Mouse (Mus musculus): ENCODE measurements around the gene Lrrc47. TPM values are rescaled to one million over a fixed set of nuclear protein-coding genes. Genes with fewer than 3 reads are reported as not detected.

Lrrc47 gene
- total and polyA plus RNA-seq, 2 experiments from 2014 or later = 22.6 to 24.9 TPM

DNA sequence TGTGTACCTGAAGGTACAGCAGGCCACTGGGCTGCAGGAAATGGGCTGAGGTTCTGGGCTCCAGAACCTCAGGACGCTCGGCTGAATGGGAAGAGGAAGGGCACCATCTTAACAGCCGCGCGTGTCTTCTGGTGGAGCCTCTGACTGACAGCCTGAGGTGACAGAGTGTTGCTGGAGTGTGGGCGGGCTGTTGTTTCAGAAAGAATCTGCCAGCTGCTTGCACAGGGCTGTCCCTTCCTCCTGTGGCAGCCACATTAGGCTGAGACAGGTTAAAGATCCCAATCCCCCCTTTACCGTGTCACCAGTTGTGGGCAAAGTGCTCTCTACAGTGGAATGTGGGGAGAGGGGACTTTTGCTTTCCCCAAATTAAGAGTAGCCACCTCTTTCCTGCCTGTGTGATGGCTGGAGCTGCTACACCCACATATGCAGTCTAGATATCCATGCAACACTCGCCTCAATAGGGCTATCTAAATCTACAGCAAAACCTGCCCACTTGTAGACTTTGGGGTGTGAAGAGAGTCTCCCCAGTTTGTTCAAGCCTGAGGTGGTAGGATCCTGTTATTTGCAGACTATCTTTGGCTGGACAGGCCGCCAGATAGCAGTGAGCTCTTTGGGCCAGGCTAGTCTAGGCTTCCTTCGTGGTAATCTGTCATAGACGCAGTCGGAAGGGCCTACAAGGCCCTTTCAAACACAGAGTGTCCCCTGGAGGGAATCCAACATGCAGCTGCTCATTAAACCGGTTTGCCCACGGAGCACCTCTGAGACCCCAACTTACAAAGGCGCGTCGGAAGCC, 13.4 kb downstream of the Lrrc47 start:
- Histone ChIP-seq H3K9ac (replicated peaks; ENCODE audit: low read length, poor library complexity, severe bottlenecking) (no peak overlapping the region), H3K4me3 (ENCODE audit: low read depth, low read length) (peak overlapping the region; percentile 37; the same call in 1 of the 2 replicates), H3K36me3 (ENCODE audit: insufficient read depth, low read length) (peaks cover 19% of the 10 kb centered on the region), H3K9me3 (ENCODE audit: low read length) (no peaks in the 10 kb centered on the region), H3K27ac (ENCODE audit: low read depth, low read length) (peak overlapping the region; percentile 57; the same call in 1 of the 2 replicates), H3K27me3 (ENCODE audit: insufficient read depth, low read length) (0 out of 2 replicates have a peak, but pooled peaks cover 6% of the 10 kb centered on the region), H3K4me2 (ENCODE audit: low read depth, low read length, poor library complexity, severe bottlenecking) (peak overlapping the region; percentile 68), H3K4me1 (ENCODE audit: insufficient read depth, low read length) (peaks cover 5% of the 10 kb centered on the region; the same call in 1 of the 2 replicates)
- TF ChIP-seq CTCF (IDR thresholded peaks at IDR 0.05) = no peak
- ATAC-seq (ENCODE audit: low FRiP score) (no peak), DNase-seq (ENCODE audit: low spot score) (no peak)
- WGBS = 38% methylated on average over 17 of the region's 17 CpGs

DNA sequence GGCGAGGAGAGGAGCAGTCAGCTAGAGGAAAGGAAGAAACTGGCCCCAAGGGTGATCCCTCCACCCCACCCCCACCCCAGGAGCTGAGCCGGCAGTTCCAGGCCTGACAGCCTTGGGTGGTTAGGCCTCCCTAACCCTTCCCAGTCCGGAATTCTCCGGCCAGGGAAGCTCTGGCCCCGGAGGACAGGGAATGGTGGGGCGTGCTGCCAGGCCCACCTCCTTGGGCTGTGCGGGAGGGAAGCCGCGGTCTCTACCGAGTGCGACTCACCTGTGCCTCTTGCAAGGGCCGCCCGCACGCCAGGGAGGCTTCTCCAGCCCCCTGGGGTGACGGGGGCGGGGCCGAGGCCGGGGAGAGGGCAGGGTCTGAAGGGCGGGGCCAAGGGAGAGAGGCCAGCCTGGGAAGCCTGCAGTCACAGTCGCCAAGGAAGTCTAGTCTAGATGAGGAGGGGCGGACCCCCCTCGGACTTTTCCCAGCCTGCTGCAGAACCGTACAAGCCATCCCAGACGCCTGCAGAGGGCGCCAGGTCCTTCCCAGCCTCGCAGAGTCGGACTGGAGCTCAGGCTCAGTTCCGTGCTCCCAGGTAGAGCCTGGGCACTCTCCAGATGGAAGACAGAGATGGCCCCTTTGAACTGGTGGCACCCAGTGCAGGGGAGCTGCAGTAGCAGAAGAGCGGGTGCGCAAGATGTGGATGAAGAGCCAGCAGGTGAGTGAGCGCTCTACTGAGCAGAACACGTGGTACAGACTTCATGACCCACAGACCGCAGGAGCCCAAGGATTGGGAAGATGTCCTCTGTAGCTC, 14.3 kb downstream of the Lrrc47 start, which contains the start of gene Smim1:
Gene Smim1 (minus strand): TSS at position 590 of the 800 bp plus-strand sequence.
- Histone ChIP-seq H3K4me2 (ENCODE audit: low read depth, low read length, poor library complexity, severe bottlenecking) (peak within 1 kb of the TSS; percentile 68), H3K9ac (replicated peaks; ENCODE audit: low read length, poor library complexity, severe bottlenecking) (peak within 1 kb of the TSS; percentile 50), H3K36me3 (ENCODE audit: insufficient read depth, low read length) (peaks cover 10% of the 10 kb centered on the region), H3K9me3 (ENCODE audit: low read length) (no peaks in the 10 kb centered on the region), H3K27ac (ENCODE audit: low read depth, low read length) (peak within 1 kb of the TSS; percentile 57; the same call in 1 of the 2 replicates), H3K4me1 (ENCODE audit: insufficient read depth, low read length) (peaks cover 5% of the 10 kb centered on the region; the same call in 1 of the 2 replicates), H3K27me3 (ENCODE audit: insufficient read depth, low read length) (0 out of 2 replicates have a peak, but pooled peaks cover 6% of the 10 kb centered on the region), H3K4me3 (ENCODE audit: low read depth, low read length) (peak within 1 kb of the TSS; percentile 37)
- WGBS = 3% methylated on average over 33 of the region's 33 CpGs
- peak; percentile 63 for ATAC-seq (ENCODE audit: low FRiP score)
- peak; percentile 75 for TF ChIP-seq CTCF (IDR thresholded peaks at IDR 0.05)
- peak; percentile 75 for DNase-seq (ENCODE audit: low spot score)

DNA sequence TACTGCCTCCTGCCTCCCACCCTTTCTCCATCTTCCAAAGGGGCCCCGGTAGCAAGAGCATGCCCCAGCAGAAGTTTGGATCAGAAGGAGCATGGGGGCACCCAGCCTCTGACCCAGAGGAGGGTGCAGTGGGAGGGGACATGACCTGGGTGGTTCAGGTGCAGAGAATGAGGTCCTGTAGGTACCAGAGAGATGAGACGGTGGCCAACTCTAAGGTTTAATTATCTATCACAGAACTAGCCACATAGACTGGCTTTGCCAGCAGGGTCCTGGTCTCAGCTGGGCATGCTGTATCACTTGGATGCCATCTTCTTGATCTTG, 14.9 kb downstream of the Lrrc47 start:
- peaks cover 5% of the 10 kb centered on the region; the same call in 1 of the 2 replicates for H3K4me1 ChIP-seq (ENCODE audit: insufficient read depth, low read length)
- H3K4me3 ChIP-seq (ENCODE audit: low read depth, low read length) = peak overlapping the region; percentile 37
- H3K27me3 ChIP-seq (ENCODE audit: insufficient read depth, low read length) = 0 out of 2 replicates have a peak, but pooled peaks cover 6% of the 10 kb centered on the region
- no peak for TF ChIP-seq CTCF (IDR thresholded peaks at IDR 0.05)
- no peaks in the 10 kb centered on the region for H3K9me3 ChIP-seq (ENCODE audit: low read length)
- H3K27ac ChIP-seq (ENCODE audit: low read depth, low read length) = no peak overlapping the region
- peaks cover 5% of the 10 kb centered on the region; the same call in 1 of the 2 replicates for H3K36me3 ChIP-seq (ENCODE audit: insufficient read depth, low read length)
- ATAC-seq (ENCODE audit: low FRiP score) (no peak), DNase-seq (ENCODE audit: low spot score) (no peak)
- 0 out of 2 replicates have a peak overlapping the region, but pooled peaks have one; percentile 50 for H3K9ac ChIP-seq (replicated peaks; ENCODE audit: low read length, poor library complexity, severe bottlenecking)
- peak overlapping the region; percentile 68 for H3K4me2 ChIP-seq (ENCODE audit: low read depth, low read length, poor library complexity, severe bottlenecking)
- WGBS = 34% methylated on average over 2 of the region's 2 CpGs

DNA sequence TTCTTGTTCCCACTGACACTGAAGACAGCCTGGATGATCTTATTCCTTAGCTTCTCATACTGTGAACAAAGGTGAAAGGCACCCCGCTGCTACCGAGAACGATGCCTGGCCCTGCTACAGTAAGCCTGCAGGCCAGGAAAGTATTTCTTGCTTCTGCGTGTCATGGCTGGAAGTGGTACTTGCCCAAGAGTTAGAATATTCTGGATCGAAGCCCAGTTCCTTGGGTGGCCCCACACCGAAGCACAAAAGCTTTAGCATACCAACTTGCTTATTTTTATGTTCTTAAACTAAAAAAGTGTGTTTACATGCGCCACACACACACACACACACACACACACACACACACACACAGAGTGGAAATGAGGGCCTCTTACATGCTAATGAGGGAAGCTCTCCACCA, 16.5 kb downstream of the Lrrc47 start:
- no peak for DNase-seq (ENCODE audit: low spot score)
- ATAC-seq (ENCODE audit: low FRiP score) = no peak
- Histone ChIP-seq H3K36me3 (ENCODE audit: insufficient read depth, low read length) (no peaks in the 10 kb centered on the region), H3K4me1 (ENCODE audit: insufficient read depth, low read length) (peaks cover 5% of the 10 kb centered on the region; the same call in 1 of the 2 replicates), H3K27me3 (ENCODE audit: insufficient read depth, low read length) (0 out of 2 replicates have a peak, but pooled peaks cover 6% of the 10 kb centered on the region), H3K4me3 (ENCODE audit: low read depth, low read length) (no peak overlapping the region), H3K9me3 (ENCODE audit: low read length) (no peaks in the 10 kb centered on the region), H3K27ac (ENCODE audit: low read depth, low read length) (no peak overlapping the region), H3K4me2 (ENCODE audit: low read depth, low read length, poor library complexity, severe bottlenecking) (no peak overlapping the region), H3K9ac (replicated peaks; ENCODE audit: low read length, poor library complexity, severe bottlenecking) (no peak overlapping the region)
- TF ChIP-seq CTCF (IDR thresholded peaks at IDR 0.05) = no peak
- WGBS = 75% methylated on average over 7 of the region's 7 CpGs

DNA sequence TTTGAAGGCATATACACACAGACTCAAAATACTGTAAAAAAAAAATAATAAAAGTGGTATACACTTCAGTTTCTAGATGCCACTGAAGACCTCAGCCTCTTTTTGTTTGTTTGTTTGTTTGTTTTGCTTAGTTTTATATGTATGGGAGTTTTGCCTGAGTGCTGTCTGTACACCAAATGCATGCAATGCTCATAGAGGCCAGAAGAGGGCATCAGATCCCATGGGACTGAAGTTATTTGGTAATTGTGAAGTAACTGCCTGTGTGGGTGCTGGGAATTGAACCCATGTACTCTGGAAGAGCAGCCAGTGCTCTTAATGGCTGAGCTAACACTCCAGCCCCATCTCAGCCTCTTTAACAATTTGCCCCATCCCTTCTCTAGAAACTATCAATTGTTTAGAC, 17.1 kb downstream of the Lrrc47 start:
- 0 out of 2 replicates have a peak, but pooled peaks cover 6% of the 10 kb centered on the region for H3K27me3 ChIP-seq (ENCODE audit: insufficient read depth, low read length)

More for the DNA sequence above, 17.1 kb downstream of the Lrrc47 start:
- no peak overlapping the region for H3K4me3 ChIP-seq (ENCODE audit: low read depth, low read length)
- no peak overlapping the region for H3K4me2 ChIP-seq (ENCODE audit: low read depth, low read length, poor library complexity, severe bottlenecking)
- no peak overlapping the region for H3K27ac ChIP-seq (ENCODE audit: low read depth, low read length)
- ATAC-seq (ENCODE audit: low FRiP score) (no peak), DNase-seq (ENCODE audit: low spot score) (no peak)
- H3K9me3 ChIP-seq (ENCODE audit: low read length) = no peaks in the 10 kb centered on the region
- peaks cover 5% of the 10 kb centered on the region; the same call in 1 of the 2 replicates for H3K4me1 ChIP-seq (ENCODE audit: insufficient read depth, low read length)
- TF ChIP-seq CTCF (IDR thresholded peaks at IDR 0.05) = peak; percentile 57
- no peak overlapping the region for H3K9ac ChIP-seq (replicated peaks; ENCODE audit: low read length, poor library complexity, severe bottlenecking)
- H3K36me3 ChIP-seq (ENCODE audit: insufficient read depth, low read length) = no peaks in the 10 kb centered on the region
